Mouse (Mus musculus) c-Kit-positive CD71-positive TER-119-negative erythroid progenitor cells, embryonic 14.5 days (primary cell): ENCODE results near the gene Galnt11.

ENCODE experiments used
- DNase-seq: peaks from one replicate; pipeline ENCODE4 v3.0.0-alpha.2; 2013; ENCODE audit warnings: low read depth

Gene Galnt11

DNA sequence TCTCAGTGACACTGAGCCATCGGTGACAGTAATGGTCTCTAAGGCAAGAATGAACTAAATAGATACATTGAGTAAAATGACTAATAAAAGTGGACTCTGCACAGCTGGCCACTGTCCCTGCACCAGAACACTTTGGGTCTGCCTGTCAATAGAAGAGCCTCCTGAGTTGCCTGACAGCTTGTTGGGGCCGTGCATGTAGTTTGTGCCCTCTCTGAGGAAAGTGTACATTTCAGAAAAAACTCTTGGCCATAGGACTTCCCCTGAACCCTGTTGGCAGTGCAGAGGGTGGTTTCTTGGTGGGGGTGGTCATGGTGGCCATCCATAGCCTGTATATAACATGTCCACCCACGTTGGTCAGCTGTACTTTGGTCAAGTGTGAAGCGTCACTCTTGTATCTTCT, 32.8 kb downstream of the Galnt11 start:
- DNase-seq, result no peak

- DNase-seq, result no peak
Observed at GRCm38 (mm10) chr5:25256686-25257085, 35.0 kb downstream of the Galnt11 start.

GRCm38 (mm10) chr5:25261452-25261851, 39.7 kb downstream of the Galnt11 start:
- no peak for DNase-seq

- no peak for DNase-seq
Observed at GRCm38 (mm10) chr5:25262266-25262665, 40.6 kb downstream of the Galnt11 start.

- DNase-seq, result no peak
Observed at GRCm38 (mm10) chr5:25268258-25268888, 46.7 kb downstream of the Galnt11 start.

DNA sequence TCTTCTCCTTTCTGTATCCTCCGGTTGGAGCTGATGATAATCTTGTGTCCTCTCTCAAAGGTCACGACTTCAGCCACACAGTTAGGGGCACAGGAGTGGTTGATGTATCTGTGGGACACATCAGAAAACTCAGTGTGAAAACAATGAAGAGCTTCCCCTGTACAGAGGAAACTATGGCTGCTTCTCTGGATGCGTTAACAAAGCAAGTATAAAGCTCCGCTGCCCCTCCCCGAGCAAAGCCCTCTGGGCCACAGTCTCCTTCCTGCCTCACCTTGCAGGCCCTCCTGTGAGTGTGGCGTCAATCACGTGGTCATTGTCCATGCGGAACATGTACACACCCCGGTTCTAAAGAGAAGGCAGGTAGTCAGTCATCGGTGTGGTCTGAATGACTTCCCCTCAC, 53.9 kb downstream of the Galnt11 start:
- DNase-seq, result no peak

DNA sequence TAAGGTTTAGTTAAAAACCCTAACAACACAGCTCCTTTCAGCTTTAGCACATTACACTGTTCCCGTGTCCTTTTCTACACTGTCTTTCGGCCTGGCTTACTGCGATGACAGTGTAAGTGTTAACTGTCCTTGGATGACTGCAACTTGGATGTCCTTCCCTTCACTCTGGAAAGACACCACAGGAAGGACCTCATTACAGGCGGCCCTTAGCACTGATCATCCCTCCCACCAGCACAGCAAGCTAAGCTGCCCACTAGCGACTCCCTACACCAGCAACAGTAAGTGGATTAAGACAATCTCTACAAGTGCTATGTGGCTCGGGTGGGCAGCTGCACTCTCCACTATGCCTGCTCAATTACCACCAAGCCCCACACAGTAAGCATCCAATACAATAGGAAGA, 54.7 kb downstream of the Galnt11 start:
- no peak for DNase-seq

DNA sequence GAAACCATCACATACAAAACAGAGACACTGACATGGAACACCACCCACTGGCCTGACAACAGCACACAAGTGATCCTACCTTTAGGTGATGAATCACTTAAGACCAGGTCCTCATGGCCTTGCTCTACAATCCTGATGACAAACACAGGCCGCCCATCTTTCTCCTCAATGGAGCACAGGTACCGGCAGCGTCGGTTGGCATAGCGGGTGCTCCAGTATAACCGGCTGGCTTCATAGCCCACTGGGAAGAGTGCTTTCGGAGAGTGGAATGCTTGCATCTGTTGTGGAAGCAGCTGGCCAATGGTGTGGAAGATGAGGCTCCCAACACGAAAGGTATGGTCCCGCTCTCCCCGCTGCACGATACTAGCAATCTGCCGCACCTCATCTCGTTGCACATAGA, 62.3 kb downstream of the Galnt11 start:
- no peak for DNase-seq

DNA sequence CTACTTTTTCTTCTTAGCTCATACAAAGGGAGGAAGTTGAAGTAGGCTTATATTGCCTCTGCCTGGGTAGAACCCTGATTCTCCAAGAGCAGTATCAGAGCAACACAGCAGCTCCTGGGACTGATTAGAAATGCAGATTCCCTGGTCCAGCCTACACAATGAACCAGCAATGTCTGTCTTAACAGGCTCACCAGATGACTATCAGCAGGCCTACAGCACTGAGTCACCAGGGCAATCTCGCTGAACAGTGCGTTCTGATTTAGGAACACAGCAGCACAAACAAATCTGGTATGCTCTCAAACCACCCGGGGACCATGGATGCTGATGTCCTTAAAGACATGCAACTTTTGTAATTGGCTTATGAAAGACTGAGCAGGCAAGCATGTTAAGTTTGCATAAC, 75.1 kb downstream of the Galnt11 start:
- DNase-seq, result peak; percentile 14

DNA sequence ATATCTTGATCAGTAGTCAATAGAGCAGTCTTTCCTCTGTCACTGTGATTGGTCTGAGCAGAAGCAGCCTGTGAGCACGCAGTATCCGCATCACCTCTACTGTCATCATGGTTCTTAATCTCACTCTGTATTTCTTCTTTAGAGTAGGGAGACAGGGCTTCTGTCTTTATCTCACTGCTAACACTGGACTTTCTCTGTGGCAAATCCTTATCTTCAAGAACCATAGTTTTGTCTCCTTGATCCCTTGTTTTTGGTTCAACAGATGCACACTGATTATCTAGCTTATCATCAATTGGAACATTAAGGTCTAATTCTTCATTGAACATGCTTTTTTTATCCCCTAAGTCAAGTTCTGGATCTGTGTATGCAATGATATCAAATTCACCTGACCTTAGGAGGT, 88.5 kb downstream of the Galnt11 start:
- peak; percentile 33 for DNase-seq

DNA sequence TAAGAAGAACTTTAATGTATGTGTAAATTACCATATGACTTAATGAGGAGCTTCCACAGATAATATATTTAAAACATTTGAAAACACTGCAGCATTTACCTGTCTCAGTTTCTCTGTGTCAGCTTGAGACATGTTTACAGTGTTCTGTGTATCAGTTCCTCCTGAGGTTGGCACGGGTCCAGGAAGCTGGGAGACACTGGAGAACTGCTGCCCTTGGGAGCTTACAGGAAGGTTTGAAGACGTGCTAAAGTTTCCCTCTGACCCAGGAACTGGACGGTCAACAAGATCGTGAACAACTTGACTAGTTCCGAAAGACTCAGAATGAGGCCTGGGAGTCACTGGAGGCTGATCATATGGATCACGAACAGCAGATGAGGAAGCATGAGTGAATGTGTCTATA, 92.2 kb downstream of the Galnt11 start:
- DNase-seq, result no peak
